Mouse (Mus musculus) kidney, adult 2 months (tissue): ENCODE results near the gene Mertk.

ENCODE experiments used
- CTCF ChIP-seq: fragments of 200-500 bp; conservative IDR thresholded peaks from 2 replicates; pipeline ENCODE4 v1.5.1; 2011; ENCODE audit warnings: low read depth, mild to moderate bottlenecking, control low read depth, low read length, moderate library complexity, mixed read lengths; ENCODE audit not compliant: insufficient read depth, insufficient read length
- POLR2A ChIP-seq: fragments of 200-500 bp; IDR thresholded peaks from one replicate; pipeline ENCODE4 v1.6.1; 2011; ENCODE audit warnings: low read depth, low read length, control low read depth

DNA sequence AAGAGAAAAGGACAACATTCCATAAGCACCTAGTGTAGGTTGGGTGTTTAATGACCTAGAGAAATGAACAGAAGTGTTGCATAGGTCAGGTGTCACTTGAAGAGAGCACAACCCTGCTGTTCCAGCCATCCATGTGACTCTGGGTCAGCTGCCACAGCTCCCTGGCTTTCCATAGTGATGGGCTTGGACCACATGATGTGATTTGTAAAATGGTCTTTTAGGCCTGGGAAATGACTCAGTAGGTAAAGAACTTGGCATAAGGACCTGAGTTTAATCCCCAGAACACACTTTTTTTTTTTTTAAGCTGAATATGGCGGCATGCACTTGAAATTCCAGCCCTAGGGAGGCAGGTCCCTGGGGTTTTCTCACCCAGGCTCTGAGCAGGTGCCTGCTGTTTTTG is 33.2 kb downstream of the Mertk start:
- no peak for TF ChIP-seq CTCF
- no peak for TF ChIP-seq POLR2A
